Mouse (Mus musculus): ENCODE data around the gene Gpr107. TPM values are rescaled to one million over a fixed set of nuclear protein-coding genes. Genes with fewer than 3 reads are reported as not detected.

Gene Gpr107
- polyA plus RNA-seq, 1 experiment from 2014 or later, result 33.5 TPM

DNA sequence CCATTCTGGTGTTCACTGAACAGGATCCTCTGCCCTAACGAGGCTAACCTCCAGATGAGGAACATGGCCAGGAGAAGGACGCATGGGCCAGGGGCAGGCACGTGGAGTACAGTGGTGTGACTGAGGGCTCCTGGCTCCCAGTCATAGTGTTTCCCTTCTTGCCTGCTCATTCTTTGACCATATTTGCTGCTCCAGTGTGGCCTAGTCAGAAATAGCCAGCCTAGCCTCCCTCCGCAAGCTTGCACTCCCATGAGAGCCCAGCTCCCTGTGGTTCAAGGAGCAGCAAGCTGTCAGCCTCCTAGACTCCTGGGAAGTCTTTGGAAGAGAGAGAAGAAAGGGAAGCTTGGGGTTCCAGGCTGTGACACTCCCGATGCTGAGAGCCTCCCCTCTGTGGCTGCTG, 52.6 kb downstream of the Gpr107 start:
- 87% methylated on average over 5 of the region's 5 CpGs for WGBS
- Histone ChIP-seq H3K9ac (replicated peaks; ENCODE audit: low read depth, low read length) (no peak overlapping the region), H3K9me3 (ENCODE audit: control insufficient read depth, low read depth, low read length) (no peaks in the 10 kb centered on the region), H3K4me2 (replicated peaks; ENCODE audit: low read depth, low read length) (no peak overlapping the region), H3K36me3 (ENCODE audit: control insufficient read depth, insufficient read depth, low read length) (peaks cover 33% of the 10 kb centered on the region), H3K27me3 (ENCODE audit: control insufficient read depth, insufficient read depth, low read length) (no peaks in the 10 kb centered on the region), H3K4me3 (ENCODE audit: low read depth, low read length) (no peak overlapping the region), H3K27ac (ENCODE audit: low read length) (no peak overlapping the region), H3K4me1 (ENCODE audit: control insufficient read depth, insufficient read depth, low read length) (no peaks in the 10 kb centered on the region)
- no peak for ATAC-seq (ENCODE audit: insufficient number of reproducible peaks, insufficient read depth, low FRiP score, low read depth)

DNA sequence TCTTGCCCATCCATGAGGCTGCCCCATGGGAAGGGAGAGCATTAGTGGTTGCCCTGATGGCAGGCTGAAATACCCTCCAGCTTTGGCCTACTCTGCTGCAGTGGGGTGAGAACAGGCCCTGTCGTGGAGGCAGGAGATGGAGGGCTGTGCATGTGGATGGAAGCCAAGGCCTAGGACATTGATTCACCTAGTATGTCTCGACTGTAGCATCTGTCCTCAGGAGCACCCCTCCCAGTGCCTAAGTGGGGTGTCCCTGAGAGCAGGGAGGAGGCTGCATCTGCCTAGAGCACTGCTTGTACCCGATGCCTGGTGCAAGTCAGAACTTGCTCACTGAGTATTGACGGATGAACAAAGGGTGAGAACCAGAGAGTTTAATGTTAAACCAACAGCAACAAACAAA, 54.1 kb downstream of the Gpr107 start:
- no peaks in the 10 kb centered on the region for H3K4me1 ChIP-seq (ENCODE audit: control insufficient read depth, insufficient read depth, low read length)
- H3K27ac ChIP-seq (ENCODE audit: low read length), result no peak overlapping the region
- peaks cover 43% of the 10 kb centered on the region for H3K36me3 ChIP-seq (ENCODE audit: control insufficient read depth, insufficient read depth, low read length)
- WGBS, result 75% methylated on average over 4 of the region's 4 CpGs
- no peaks in the 10 kb centered on the region for H3K27me3 ChIP-seq (ENCODE audit: control insufficient read depth, insufficient read depth, low read length)
- no peak overlapping the region for H3K4me2 ChIP-seq (replicated peaks; ENCODE audit: low read depth, low read length)
- no peaks in the 10 kb centered on the region for H3K9me3 ChIP-seq (ENCODE audit: control insufficient read depth, low read depth, low read length)
- H3K4me3 ChIP-seq (ENCODE audit: low read depth, low read length), result no peak overlapping the region
- H3K9ac ChIP-seq (replicated peaks; ENCODE audit: low read depth, low read length), result no peak overlapping the region
- ATAC-seq (ENCODE audit: insufficient number of reproducible peaks, insufficient read depth, low FRiP score, low read depth), result no peak

DNA sequence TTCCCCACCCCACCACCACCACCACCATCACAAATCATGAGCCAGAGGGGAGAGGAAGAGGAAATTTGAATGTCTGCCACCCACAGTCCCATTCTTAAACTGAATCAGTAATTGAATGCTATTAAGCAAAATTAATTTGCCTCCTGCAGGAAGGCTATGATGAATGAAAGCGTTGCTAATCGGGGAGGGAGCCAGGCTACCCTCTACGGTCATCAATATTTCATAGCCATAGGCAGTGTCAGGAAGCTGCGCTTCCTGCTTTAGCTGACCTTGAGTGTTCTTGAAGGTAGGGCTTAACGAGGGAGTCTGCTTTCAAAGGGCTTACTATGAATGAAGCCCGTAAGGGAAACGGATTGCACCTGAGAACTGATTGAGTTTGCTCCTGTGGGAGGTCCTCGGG, 54.8 kb downstream of the Gpr107 start:
- ATAC-seq (ENCODE audit: insufficient number of reproducible peaks, insufficient read depth, low FRiP score, low read depth), result no peak
- peaks cover 41% of the 10 kb centered on the region for H3K36me3 ChIP-seq (ENCODE audit: control insufficient read depth, insufficient read depth, low read length)

DNA sequence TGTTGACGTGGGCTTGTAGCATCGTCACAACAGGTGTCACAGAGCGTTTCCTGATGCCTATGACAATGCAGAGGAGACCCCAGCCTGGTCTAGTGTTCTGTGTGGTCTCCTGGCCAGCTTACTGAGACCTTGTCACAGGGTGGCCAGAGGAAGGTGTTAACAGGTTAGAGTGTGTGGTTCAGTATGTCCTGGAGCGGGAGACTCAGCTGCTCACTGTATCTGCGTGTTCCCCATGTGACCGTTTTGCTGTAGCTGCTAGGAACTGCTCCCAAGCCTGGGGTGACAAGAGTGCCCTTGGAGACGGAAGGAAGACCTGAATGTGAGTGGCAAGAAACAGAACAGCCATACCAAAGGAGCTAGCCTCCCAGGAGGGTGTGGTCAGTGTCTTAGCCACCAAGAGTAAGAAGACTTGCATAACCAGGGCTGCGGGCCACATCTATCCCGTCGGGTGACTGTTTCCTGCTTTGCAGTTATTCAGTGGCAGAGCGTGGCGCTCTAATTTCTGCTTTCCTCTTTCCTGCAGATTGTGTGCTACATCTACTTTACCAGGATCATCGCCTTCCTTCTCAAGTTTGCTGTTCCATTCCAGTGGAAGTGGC, 56.5 kb downstream of the Gpr107 start:
- Histone ChIP-seq H3K4me3 (ENCODE audit: low read depth, low read length) (no peak overlapping the region), H3K36me3 (ENCODE audit: control insufficient read depth, insufficient read depth, low read length) (peaks cover 41% of the 10 kb centered on the region), H3K4me1 (ENCODE audit: control insufficient read depth, insufficient read depth, low read length) (no peaks in the 10 kb centered on the region), H3K4me2 (replicated peaks; ENCODE audit: low read depth, low read length) (no peak overlapping the region), H3K9ac (replicated peaks; ENCODE audit: low read depth, low read length) (no peak overlapping the region), H3K27me3 (ENCODE audit: control insufficient read depth, insufficient read depth, low read length) (no peaks in the 10 kb centered on the region), H3K9me3 (ENCODE audit: control insufficient read depth, low read depth, low read length) (no peaks in the 10 kb centered on the region), H3K27ac (ENCODE audit: low read length) (no peak overlapping the region)
- WGBS, result 91% methylated on average over 13 of the region's 13 CpGs
- ATAC-seq (ENCODE audit: insufficient number of reproducible peaks, insufficient read depth, low FRiP score, low read depth), result no peak

More for the DNA sequence above, 54.8 kb downstream of the Gpr107 start:
- H3K4me1 ChIP-seq (ENCODE audit: control insufficient read depth, insufficient read depth, low read length), result no peaks in the 10 kb centered on the region
- 65% methylated on average over 8 of the region's 8 CpGs for WGBS
- no peak overlapping the region for H3K4me3 ChIP-seq (ENCODE audit: low read depth, low read length)
- no peak overlapping the region for H3K4me2 ChIP-seq (replicated peaks; ENCODE audit: low read depth, low read length)
- H3K27me3 ChIP-seq (ENCODE audit: control insufficient read depth, insufficient read depth, low read length), result no peaks in the 10 kb centered on the region
- H3K9ac ChIP-seq (replicated peaks; ENCODE audit: low read depth, low read length), result no peak overlapping the region
- H3K9me3 ChIP-seq (ENCODE audit: control insufficient read depth, low read depth, low read length), result no peaks in the 10 kb centered on the region
- H3K27ac ChIP-seq (ENCODE audit: low read length), result no peak overlapping the region

DNA sequence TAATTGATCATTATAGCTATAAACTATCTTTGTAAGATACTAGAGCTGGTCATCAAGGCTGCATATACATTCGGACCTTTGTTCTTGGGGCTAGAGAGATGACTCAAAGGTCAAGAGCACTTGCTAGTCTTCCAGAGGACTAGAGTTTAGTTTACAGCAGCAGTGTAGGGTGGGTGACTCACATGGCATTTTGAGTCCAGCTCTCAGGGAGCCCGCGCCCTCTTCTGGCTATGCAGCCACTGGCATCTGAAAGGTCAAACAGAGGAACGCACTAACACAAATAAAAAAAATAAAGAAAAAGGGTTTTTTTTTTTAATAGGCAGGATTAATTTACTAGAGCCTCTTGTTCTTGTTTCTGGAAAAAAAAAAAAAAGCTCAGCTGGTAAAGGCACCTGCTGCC, 57.4 kb downstream of the Gpr107 start:
- Histone ChIP-seq H3K36me3 (ENCODE audit: control insufficient read depth, insufficient read depth, low read length) (peaks cover 47% of the 10 kb centered on the region), H3K4me2 (replicated peaks; ENCODE audit: low read depth, low read length) (no peak overlapping the region)

DNA sequence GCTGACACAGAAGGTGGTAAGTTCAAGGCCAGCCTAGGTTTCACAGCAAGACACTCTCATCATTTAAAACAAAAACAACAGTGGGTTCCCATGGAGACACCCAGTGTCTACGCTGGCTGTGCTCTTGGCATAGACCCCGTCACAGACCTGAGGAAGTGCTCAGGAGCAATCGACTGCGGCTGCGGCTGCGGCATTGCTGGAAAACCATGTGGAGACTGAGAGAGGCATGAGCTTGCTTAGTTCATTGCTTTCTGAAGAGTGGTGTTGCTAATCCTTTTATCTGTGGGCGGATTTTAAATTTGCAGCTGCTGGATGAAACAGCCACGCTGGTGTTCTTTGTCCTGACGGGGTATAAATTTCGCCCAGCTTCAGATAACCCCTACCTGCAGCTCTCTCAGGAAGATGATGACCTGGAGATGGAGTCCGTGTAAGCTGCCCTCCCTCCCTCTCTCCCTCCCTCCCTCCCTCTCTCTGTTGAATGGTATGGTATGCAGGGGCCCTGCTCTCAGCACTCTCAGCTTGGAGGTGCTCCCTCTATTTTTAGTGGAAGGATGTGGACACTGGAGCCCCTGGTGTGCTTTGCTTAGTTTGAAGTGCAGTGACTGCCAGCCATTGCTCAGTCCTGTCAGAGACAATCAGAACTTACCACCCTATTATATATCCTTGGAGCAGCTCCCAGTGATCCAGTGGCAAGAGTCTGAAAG, 58.2 kb downstream of the Gpr107 start:
- Histone ChIP-seq H3K36me3 (ENCODE audit: control insufficient read depth, insufficient read depth, low read length) (peaks cover 54% of the 10 kb centered on the region), H3K9me3 (ENCODE audit: control insufficient read depth, low read depth, low read length) (no peaks in the 10 kb centered on the region), H3K4me3 (ENCODE audit: low read depth, low read length) (no peak overlapping the region), H3K4me1 (ENCODE audit: control insufficient read depth, insufficient read depth, low read length) (no peaks in the 10 kb centered on the region), H3K27me3 (ENCODE audit: control insufficient read depth, insufficient read depth, low read length) (no peaks in the 10 kb centered on the region), H3K27ac (ENCODE audit: low read length) (no peak overlapping the region), H3K9ac (replicated peaks; ENCODE audit: low read depth, low read length) (no peak overlapping the region), H3K4me2 (replicated peaks; ENCODE audit: low read depth, low read length) (no peak overlapping the region)
- ATAC-seq (ENCODE audit: insufficient number of reproducible peaks, insufficient read depth, low FRiP score, low read depth), result no peak
- 75% methylated on average over 11 of the region's 11 CpGs for WGBS

More for the DNA sequence above, 57.4 kb downstream of the Gpr107 start:
- Histone ChIP-seq H3K9ac (replicated peaks; ENCODE audit: low read depth, low read length) (no peak overlapping the region), H3K4me3 (ENCODE audit: low read depth, low read length) (no peak overlapping the region), H3K27ac (ENCODE audit: low read length) (no peak overlapping the region), H3K27me3 (ENCODE audit: control insufficient read depth, insufficient read depth, low read length) (no peaks in the 10 kb centered on the region), H3K9me3 (ENCODE audit: control insufficient read depth, low read depth, low read length) (no peaks in the 10 kb centered on the region), H3K4me1 (ENCODE audit: control insufficient read depth, insufficient read depth, low read length) (no peaks in the 10 kb centered on the region)
- 84% methylated on average over 4 of the region's 4 CpGs for WGBS
- no peak for ATAC-seq (ENCODE audit: insufficient number of reproducible peaks, insufficient read depth, low FRiP score, low read depth)

DNA sequence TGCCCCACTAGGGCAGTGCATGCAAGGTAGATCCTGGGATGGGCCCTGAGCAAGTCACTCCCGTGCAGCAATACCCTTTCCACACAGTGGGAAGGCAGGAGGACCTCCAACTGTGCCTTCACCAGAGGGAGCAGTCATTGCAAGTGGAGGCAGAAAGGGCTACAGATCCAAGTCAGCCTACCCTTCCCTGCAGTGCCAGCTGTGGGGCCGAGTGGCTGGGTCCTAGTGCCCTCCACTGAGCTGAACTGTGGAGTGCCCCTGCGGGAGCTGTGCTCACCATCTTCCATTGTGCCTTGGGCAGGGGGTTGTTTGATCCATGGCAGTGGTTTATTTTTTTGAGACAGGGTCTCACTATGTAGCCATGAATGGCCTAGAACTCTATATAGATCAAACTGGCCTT, 59.1 kb downstream of the Gpr107 start:
- Histone ChIP-seq H3K36me3 (ENCODE audit: control insufficient read depth, insufficient read depth, low read length) (peaks cover 54% of the 10 kb centered on the region), H3K4me1 (ENCODE audit: control insufficient read depth, insufficient read depth, low read length) (no peaks in the 10 kb centered on the region), H3K27ac (ENCODE audit: low read length) (no peak overlapping the region), H3K27me3 (ENCODE audit: control insufficient read depth, insufficient read depth, low read length) (no peaks in the 10 kb centered on the region), H3K9me3 (ENCODE audit: control insufficient read depth, low read depth, low read length) (no peaks in the 10 kb centered on the region), H3K4me3 (ENCODE audit: low read depth, low read length) (no peak overlapping the region), H3K4me2 (replicated peaks; ENCODE audit: low read depth, low read length) (no peak overlapping the region), H3K9ac (replicated peaks; ENCODE audit: low read depth, low read length) (no peak overlapping the region)
- WGBS, result 73% methylated on average over 3 of the region's 3 CpGs
- ATAC-seq (ENCODE audit: insufficient number of reproducible peaks, insufficient read depth, low FRiP score, low read depth), result no peak

DNA sequence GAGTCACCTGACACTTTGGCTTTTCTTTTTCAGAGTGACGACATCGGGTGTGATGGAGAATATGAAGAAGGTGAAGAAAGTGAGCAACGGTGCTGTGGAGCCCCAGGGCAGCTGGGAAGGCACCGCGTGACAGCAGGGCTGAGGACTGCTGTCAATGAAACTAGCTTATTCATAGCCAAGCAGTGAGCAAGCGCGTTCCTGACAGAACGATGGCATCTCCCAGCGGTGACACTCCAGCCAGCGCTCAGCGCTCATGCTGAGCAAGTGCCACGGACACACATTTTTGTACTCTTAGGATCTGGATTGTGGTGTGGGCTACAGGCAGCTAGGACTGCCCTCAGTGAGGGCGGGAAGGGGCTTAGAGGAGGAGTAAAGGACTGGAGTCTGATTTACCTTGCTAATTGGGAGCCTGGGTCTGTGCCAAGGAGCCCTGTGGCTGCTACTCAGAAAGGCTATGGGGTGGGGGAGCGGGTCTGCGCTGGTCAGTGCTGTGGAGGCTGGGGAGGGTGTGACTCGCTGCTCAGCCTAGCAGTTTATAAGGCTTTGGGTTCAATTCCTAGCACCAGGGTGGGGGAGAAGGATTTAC, 62.2 kb downstream of the Gpr107 start:
- no peaks in the 10 kb centered on the region for H3K9me3 ChIP-seq (ENCODE audit: control insufficient read depth, low read depth, low read length)
- ATAC-seq (ENCODE audit: insufficient number of reproducible peaks, insufficient read depth, low FRiP score, low read depth), result no peak
- no peaks in the 10 kb centered on the region for H3K27me3 ChIP-seq (ENCODE audit: control insufficient read depth, insufficient read depth, low read length)
- H3K4me1 ChIP-seq (ENCODE audit: control insufficient read depth, insufficient read depth, low read length), result no peaks in the 10 kb centered on the region
- peaks cover 30% of the 10 kb centered on the region for H3K36me3 ChIP-seq (ENCODE audit: control insufficient read depth, insufficient read depth, low read length)
- no peak overlapping the region for H3K27ac ChIP-seq (ENCODE audit: low read length)
- no peak overlapping the region for H3K4me2 ChIP-seq (replicated peaks; ENCODE audit: low read depth, low read length)
- no peak overlapping the region for H3K9ac ChIP-seq (replicated peaks; ENCODE audit: low read depth, low read length)
- H3K4me3 ChIP-seq (ENCODE audit: low read depth, low read length), result no peak overlapping the region
- 89% methylated on average over 16 of the region's 16 CpGs for WGBS
